8 mouse cellular contexts compared by ENCODE assay signal in the genomic region with DNA sequence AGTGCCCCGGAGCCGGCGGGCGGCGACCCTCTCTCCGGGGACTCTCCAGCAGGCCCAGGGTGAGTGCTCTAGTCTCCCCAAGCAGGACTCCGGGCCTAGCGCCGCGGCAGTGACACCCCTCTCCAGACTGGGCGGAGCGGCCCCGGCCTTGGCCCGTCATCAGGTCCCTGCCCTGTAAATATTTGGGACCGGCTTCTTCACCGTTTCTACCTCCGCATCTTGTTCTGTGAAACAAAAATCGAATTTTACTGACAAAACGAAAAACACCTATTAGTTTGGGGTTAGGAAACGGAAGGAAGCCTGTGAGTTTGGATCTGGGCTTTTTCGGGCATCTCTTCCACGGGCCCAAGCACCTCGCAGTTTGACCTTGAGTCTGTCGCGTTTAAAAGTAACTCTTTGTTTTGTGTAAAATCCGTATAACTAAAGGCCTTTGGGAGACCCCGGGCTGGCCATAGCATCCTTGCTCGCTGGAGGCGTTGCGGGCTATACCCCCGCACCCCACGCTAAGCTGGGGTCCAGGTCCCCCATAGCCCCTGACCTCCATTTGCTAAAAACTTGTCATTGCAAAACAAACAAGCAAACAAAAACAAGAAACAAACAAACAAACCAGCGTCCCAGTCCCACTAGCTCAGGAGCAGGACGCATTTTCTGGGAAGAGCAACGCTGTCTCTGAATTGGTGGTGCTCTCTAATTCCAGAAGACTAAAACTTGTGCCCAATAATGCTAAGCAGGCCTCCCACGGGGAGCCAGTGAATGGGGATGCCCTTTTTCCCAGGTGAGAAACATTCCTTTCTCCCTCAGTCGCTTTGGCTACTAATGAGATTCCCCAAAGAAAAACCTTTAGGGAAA. TPM values are rescaled to one million over a fixed set of nuclear protein-coding genes. Genes with fewer than 3 reads are reported as not detected.
DNase-seq lines count a peak whose midpoint lies in the region; ATAC-seq and TF ChIP-seq lines count a peak whose summit lies in the region.

No protein-coding gene starts in this region.

- TF ChIP-seq POLR2A in embryonic fibroblast, embryonic 13.5 days (IDR thresholded peaks at IDR 0.05; ENCODE audit: low read depth, low read length): no peak

- H3K4me3 ChIP-seq in embryonic fibroblast, embryonic 13.5 days (ENCODE audit: insufficient read depth, low read length): peak overlapping the region; percentile 97
- peak overlapping the region; percentile 90 for H3K4me3 ChIP-seq in kidney, postnatal 0 days (replicated peaks; ENCODE audit: low read depth, low read length)
- H3K4me3 ChIP-seq in midbrain, postnatal 0 days (ENCODE audit: low read depth, low read length): peak overlapping the region; percentile 91

- peak; percentile 6 for DNase-seq in embryo, embryonic 10 days (ENCODE audit: low spot score)
- DNase-seq in embryo, embryonic 9.5 days (ENCODE audit: extremely low spot score): no peak
- peak; percentile 10 for DNase-seq in right cerebral cortex, postnatal 4 days
- DNase-seq in right cerebral cortex, postnatal 25 days: no peak
- peak; percentile 80 for DNase-seq in kidney, postnatal 0 days (ENCODE audit: low spot score)
- DNase-seq in midbrain, postnatal 0 days (ENCODE audit: low spot score): no peak
- DNase-seq in cerebellum, adult 11 months: no peak

- TF ChIP-seq CTCF in embryonic fibroblast, embryonic 13.5 days (IDR thresholded peaks at IDR 0.05; ENCODE audit: borderline replicate concordance, insufficient read depth, low read length): no peak
- TF ChIP-seq CTCF in kidney, postnatal 0 days (IDR thresholded peaks at IDR 0.05; ENCODE audit: low read depth): no peak
- TF ChIP-seq CTCF in midbrain, postnatal 0 days (IDR thresholded peaks at IDR 0.05): no peak

- no peaks in the 10 kb centered on the region for H3K4me1 ChIP-seq in embryonic fibroblast, embryonic 13.5 days (ENCODE audit: control insufficient read depth, insufficient read depth, low read length)
- H3K4me1 ChIP-seq in kidney, postnatal 0 days (replicated peaks; ENCODE audit: insufficient read depth, low read length): peaks cover 10% of the 10 kb centered on the region; the same call in 1 of the 2 replicates
- no peaks in the 10 kb centered on the region; the same call in 1 of the 2 replicates for H3K4me1 ChIP-seq in midbrain, postnatal 0 days (ENCODE audit: insufficient read depth, low read length)

- no peaks in the 10 kb centered on the region for H3K27me3 ChIP-seq in kidney, postnatal 0 days (ENCODE audit: insufficient read depth, low read length)
- peaks cover 8% of the 10 kb centered on the region for H3K27me3 ChIP-seq in midbrain, postnatal 0 days (ENCODE audit: insufficient read depth, low read length)

- H3K4me2 ChIP-seq in kidney, postnatal 0 days (ENCODE audit: low read length): peak overlapping the region; percentile 97
- H3K4me2 ChIP-seq in midbrain, postnatal 0 days (ENCODE audit: low read depth, low read length, poor library complexity, severe bottlenecking): peak overlapping the region; percentile 88

- H3K36me3 ChIP-seq in kidney, postnatal 0 days (ENCODE audit: insufficient read depth, low read length): peaks cover 6% of the 10 kb centered on the region; the same call in 1 of the 2 replicates
- H3K36me3 ChIP-seq in midbrain, postnatal 0 days (ENCODE audit: insufficient read depth, low read length): peaks cover 15% of the 10 kb centered on the region; the same call in 1 of the 2 replicates

- peak; percentile 98 for ATAC-seq in kidney, postnatal 0 days (replicated peaks; ENCODE audit: low FRiP score, low read depth)
- ATAC-seq in midbrain, postnatal 0 days (ENCODE audit: low FRiP score): peak; percentile 93

- H3K9me3 ChIP-seq in kidney, postnatal 0 days (replicated peaks; ENCODE audit: low read length): no peaks in the 10 kb centered on the region
- H3K9me3 ChIP-seq in midbrain, postnatal 0 days (ENCODE audit: low read length): no peaks in the 10 kb centered on the region

- peak overlapping the region; percentile 97 for H3K9ac ChIP-seq in kidney, postnatal 0 days (ENCODE audit: low read depth, low read length)
- peak overlapping the region; percentile 95 for H3K9ac ChIP-seq in midbrain, postnatal 0 days (replicated peaks; ENCODE audit: low read length, poor library complexity, severe bottlenecking)

- WGBS in kidney, postnatal 0 days: 1% methylated on average over 37 of the region's 37 CpGs
- 1% methylated on average over 37 of the region's 37 CpGs for WGBS in midbrain, postnatal 0 days

- no peak overlapping the region for H3K27ac ChIP-seq in embryonic fibroblast, embryonic 13.5 days (ENCODE audit: insufficient read depth, low read length)
- H3K27ac ChIP-seq in kidney, postnatal 0 days: peak overlapping the region; percentile 73
- peak overlapping the region; percentile 78 for H3K27ac ChIP-seq in midbrain, postnatal 0 days (ENCODE audit: low read depth, low read length)

RNA-seq across cellular contexts. Expression of gene Mff, which starts 0.6 kb away (rescaled TPM):
- polyA plus RNA-seq in embryonic fibroblast, embryonic 13.5 days (2011; ENCODE audit: insufficient read length, low read depth, missing spikeins): 131 and 150 TPM in 2 replicates
- 268 and 273 TPM in 2 replicates for polyA plus RNA-seq in kidney, postnatal 0 days (2015; fragmentation: Nextera tagmentation; extraction: Ambion mirVana)
- 415 and 579 TPM in 2 replicates for total RNA-seq in midbrain, postnatal 0 days (2014; rRNA removed)
- 449 and 459 TPM in 2 replicates for polyA plus RNA-seq in midbrain, postnatal 0 days (2015; fragmentation: Nextera tagmentation; extraction: Ambion mirVana)

RNA-seq across cellular contexts. Expression of gene Tm4sf20, which starts 43.0 kb away (rescaled TPM):
- polyA plus RNA-seq in embryonic fibroblast, embryonic 13.5 days (2011; ENCODE audit: insufficient read length, low read depth, missing spikeins): not detected in 2 replicates
- polyA plus RNA-seq in kidney, postnatal 0 days (2015; fragmentation: Nextera tagmentation; extraction: Ambion mirVana): 0.53 and 0.61 TPM in 2 replicates
- total RNA-seq in midbrain, postnatal 0 days (2014; rRNA removed): not detected in 2 replicates
- not detected in 2 replicates for polyA plus RNA-seq in midbrain, postnatal 0 days (2015; fragmentation: Nextera tagmentation; extraction: Ambion mirVana)

RNA-seq across cellular contexts. Expression of gene Gm47791, which starts 45.8 kb away (rescaled TPM):
- polyA plus RNA-seq in embryonic fibroblast, embryonic 13.5 days (2011; ENCODE audit: insufficient read length, low read depth, missing spikeins): not detected in 2 replicates
- not detected in 2 replicates for polyA plus RNA-seq in kidney, postnatal 0 days (2015; fragmentation: Nextera tagmentation; extraction: Ambion mirVana)
- not detected in 2 replicates for total RNA-seq in midbrain, postnatal 0 days (2014; rRNA removed)
- polyA plus RNA-seq in midbrain, postnatal 0 days (2015; fragmentation: Nextera tagmentation; extraction: Ambion mirVana): not detected in 2 replicates

Comparison
In these comparisons a context has a peak if more than half of its experiments do, and no peak if none do; other contexts are left out.
1. DNase-seq: peak in embryo, embryonic 10 days (single experiment), right cerebral cortex, postnatal 4 days (single experiment) and kidney, postnatal 0 days (single experiment); none in embryo, embryonic 9.5 days (single experiment), right cerebral cortex, postnatal 25 days (single experiment), midbrain, postnatal 0 days (single experiment) and cerebellum, adult 11 months (single experiment).
2. Peak in every context shown above with its lines, with median percentiles within 50 percentile points of each other: H3K4me3 ChIP-seq.